Mouse (Mus musculus): ENCODE measurements at regions not wholly inside any gene's neighbourhood (a gene's known extent, or its start where the extent isn't known, plus 50 kb on each side); places are given as distances from the start of the nearest gene placed in this dataset.
"Not testable (repeated sequence)": the region's sequence is repeated elsewhere in the genome, so short reads cannot be mapped to it uniquely, and the experiment has no call there.

DNA sequence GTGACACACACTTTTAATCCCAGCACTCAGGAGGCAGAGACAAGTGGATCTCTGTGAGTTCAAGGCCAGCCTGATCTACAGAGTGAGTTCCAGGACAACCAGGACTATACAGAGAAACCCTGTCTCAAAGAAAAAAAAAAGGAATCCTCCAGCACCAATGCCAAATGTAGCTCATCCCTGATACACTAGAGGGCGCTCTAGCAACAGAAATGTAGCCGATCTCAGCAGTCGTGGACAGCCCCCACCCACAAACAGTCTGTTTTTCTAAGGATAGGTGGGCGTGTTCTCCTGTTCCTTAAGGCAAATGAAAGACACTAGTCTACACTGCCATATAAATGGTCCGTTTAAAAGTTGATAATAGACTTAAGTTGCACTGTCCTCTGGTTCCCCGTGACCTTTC lies 2447.9 kb upstream of the Gm8797 start:
- not testable (repeated sequence) for H3K27ac ChIP-seq (replicated peaks); H3K27me3 ChIP-seq; H3K36me3 ChIP-seq; H3K4me2 ChIP-seq (replicated peaks); H3K9me3 ChIP-seq; H3K4me1 ChIP-seq; ATAC-seq (replicated peaks); H3K4me3 ChIP-seq; H3K9ac ChIP-seq (replicated peaks)
- 45% methylated on average over 6 of the region's 6 CpGs for WGBS

DNA sequence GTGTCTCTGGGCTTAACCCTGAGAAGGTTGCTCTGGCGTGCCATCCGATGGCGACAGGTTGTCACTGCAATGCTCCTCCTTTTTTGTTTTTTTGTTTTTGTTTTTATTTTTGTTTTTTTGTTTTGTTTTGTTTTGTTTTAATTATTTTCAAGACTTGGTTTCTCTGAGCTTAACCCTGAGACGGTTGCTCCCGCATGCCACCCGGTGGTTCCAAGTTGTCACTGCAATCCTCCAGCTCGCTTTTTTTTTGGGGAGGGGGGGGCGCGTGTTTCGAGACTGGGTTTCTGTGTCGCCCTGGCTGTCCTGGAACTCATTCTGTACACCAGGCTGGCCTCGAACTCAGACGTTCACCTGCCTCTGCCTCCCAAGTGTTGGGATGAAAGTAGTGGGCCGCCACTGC lies 2442.1 kb upstream of the Gm8797 start:
- Histone ChIP-seq H3K9ac (replicated peaks) (no peak overlapping the region), H3K4me3 (0 out of 2 replicates have a peak overlapping the region, but pooled peaks have one; percentile 15), H3K9me3 (peaks cover 4% of the 10 kb centered on the region; the same call in 1 of the 2 replicates), H3K27me3 (no peaks in the 10 kb centered on the region), H3K36me3 (no peaks in the 10 kb centered on the region), H3K4me2 (replicated peaks) (peak overlapping the region; percentile 23), H3K27ac (replicated peaks) (no peak overlapping the region), H3K4me1 (no peaks in the 10 kb centered on the region)
- no peak for ATAC-seq (replicated peaks)
- 70% methylated on average over 14 of the region's 14 CpGs for WGBS

DNA sequence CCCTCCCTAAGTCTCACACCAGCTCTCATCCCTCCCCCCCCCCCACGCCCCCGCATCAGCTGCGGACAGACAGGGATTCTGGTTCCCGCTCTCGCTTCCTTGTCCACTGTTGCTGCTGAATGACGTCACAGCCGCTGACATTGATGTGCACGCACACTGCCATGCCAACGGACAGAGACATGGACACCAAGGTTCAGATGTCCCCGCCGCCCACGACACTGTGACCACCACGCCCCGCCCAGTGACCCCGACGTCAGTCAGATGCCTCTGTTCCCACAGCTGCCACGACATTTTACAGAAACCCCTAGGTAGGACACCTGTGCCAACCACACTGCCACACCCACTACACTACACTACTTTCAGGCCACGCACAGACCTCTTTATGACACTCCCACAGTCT lies 2441.6 kb upstream of the Gm8797 start:
- Histone ChIP-seq H3K4me1 (no peaks in the 10 kb centered on the region), H3K27ac (replicated peaks) (no peak overlapping the region), H3K9ac (replicated peaks) (no peak overlapping the region), H3K4me3 (0 out of 2 replicates have a peak overlapping the region, but pooled peaks have one; percentile 15), H3K9me3 (peaks cover 4% of the 10 kb centered on the region; the same call in 1 of the 2 replicates), H3K4me2 (replicated peaks) (peak overlapping the region; percentile 23), H3K27me3 (no peaks in the 10 kb centered on the region), H3K36me3 (no peaks in the 10 kb centered on the region)
- no peak; the same call in 1 of the 2 replicates for ATAC-seq (replicated peaks)
- WGBS = 68% methylated on average over 18 of the region's 18 CpGs

DNA sequence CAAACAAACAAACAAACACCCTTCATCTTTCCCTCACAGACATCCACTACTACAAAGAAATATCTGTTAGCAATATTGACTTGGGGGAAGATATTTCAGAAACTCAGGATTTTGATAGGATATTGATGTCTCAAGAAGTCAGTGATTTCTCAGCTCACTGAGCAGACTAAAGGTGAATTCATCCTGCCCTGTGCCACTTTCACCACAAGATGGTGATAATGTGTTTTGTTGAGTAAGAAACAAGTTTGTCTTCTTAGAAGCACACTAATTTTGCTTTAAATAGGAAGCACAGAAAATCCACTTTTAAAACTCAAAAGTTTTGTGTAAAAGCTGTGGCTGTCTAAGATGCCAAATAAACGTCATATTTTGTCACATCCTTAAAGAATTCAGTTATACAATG lies 2439.8 kb upstream of the Gm8797 start:
- H3K27me3 ChIP-seq = no peaks in the 10 kb centered on the region
- H3K9me3 ChIP-seq = peaks cover 4% of the 10 kb centered on the region; the same call in 1 of the 2 replicates
- no peak overlapping the region for H3K9ac ChIP-seq (replicated peaks)
- 42% methylated on average over 1 of the region's 1 CpGs for WGBS
- no peak overlapping the region for H3K4me3 ChIP-seq
- no peak for ATAC-seq (replicated peaks)
- H3K4me1 ChIP-seq = no peaks in the 10 kb centered on the region
- no peaks in the 10 kb centered on the region for H3K36me3 ChIP-seq
- H3K4me2 ChIP-seq (replicated peaks) = no peak overlapping the region
- no peak overlapping the region for H3K27ac ChIP-seq (replicated peaks)

DNA sequence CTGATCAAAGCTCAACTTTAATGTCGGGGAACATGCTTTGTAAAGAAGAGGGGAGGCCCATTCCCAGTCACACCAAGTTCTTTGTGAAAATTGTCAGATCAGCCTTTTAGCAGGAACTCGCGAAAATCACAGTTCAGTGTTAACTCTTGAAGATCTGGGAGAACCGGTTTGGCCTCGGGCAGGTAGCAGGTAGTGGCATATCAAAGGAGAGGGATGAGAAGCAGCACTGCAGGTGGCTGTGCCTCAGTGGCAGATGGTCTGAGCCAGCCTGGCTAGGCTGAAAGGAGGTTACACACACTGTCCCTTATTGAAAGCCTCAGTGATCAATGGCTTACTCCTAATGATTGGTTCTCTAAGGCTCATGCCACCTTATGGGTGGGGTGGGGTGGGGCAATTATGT lies 2401.0 kb upstream of the Gm8797 start:
- H3K27me3 ChIP-seq = no peaks in the 10 kb centered on the region
- no peaks in the 10 kb centered on the region for H3K4me1 ChIP-seq
- H3K36me3 ChIP-seq = no peaks in the 10 kb centered on the region
- H3K9me3 ChIP-seq = no peaks in the 10 kb centered on the region
- 60% methylated on average over 5 of the region's 5 CpGs for WGBS
- no peak overlapping the region for H3K4me3 ChIP-seq
- H3K27ac ChIP-seq (replicated peaks) = no peak overlapping the region
- H3K4me2 ChIP-seq (replicated peaks) = no peak overlapping the region
- no peak overlapping the region for H3K9ac ChIP-seq (replicated peaks)
- ATAC-seq (replicated peaks) = no peak

DNA sequence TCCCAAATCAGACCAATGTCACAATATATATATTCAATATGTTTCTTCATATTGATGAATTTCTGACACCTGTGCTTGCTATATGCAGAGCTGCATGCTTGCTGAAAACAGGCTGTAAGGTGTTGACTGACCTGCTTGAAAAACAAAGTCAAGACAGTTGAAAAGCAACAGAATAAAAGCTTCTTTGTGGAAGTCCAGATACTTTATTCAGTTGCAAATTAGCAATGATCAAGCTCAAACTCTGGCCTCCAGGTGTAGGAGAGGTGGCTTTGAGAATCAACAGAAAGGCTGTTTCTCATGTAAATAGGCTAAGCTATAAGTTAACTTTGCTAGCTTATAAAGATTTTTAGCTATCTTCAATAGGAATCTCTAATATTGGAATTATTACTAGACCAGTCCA lies 2379.7 kb upstream of the Gm8797 start:
- H3K4me2 ChIP-seq (replicated peaks); H3K9ac ChIP-seq (replicated peaks); H3K4me3 ChIP-seq; H3K27ac ChIP-seq (replicated peaks); H3K4me1 ChIP-seq; H3K9me3 ChIP-seq; ATAC-seq (replicated peaks); H3K36me3 ChIP-seq; H3K27me3 ChIP-seq: not testable (repeated sequence)

DNA sequence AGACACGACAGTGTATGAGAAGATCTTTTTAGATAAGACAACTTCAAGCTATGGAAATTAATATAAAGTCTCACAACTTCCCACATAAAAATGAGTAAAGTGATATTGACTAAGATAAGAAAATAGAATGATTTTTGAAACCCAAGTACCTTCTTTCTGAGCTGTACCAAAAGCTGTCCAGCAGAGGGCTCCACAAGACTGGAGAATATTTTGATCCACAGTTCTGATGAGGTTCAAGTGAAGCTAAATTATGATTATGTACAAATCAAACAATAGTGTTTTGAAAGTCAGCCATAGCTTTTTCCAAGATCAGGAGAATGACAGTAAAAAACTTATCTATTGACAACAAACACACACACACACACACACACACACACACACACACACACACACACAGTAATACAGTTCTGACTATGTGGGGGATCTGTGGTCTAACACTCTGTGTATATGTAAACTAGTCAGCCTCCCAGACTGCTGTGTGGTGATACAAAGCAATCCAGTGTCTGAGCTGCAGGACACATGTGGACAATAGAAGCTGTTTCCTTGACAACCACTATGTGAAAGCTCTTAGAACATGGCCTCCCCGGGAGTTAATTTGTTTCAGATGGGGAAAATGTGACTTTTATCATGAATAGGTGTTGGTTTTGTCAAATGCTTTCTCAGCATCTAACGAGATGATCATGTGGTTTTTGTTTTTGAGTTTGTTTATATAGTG lies 2362.4 kb upstream of the Gm8797 start:
- peak; percentile 88 for ATAC-seq (replicated peaks)
- 20% methylated on average over 3 of the region's 3 CpGs for WGBS
- no peaks in the 10 kb centered on the region for H3K9me3 ChIP-seq
- H3K4me2 ChIP-seq (replicated peaks) = no peak overlapping the region
- H3K36me3 ChIP-seq = no peaks in the 10 kb centered on the region
- H3K4me3 ChIP-seq = no peak overlapping the region
- H3K27me3 ChIP-seq = no peaks in the 10 kb centered on the region
- no peak overlapping the region for H3K27ac ChIP-seq (replicated peaks)
- H3K4me1 ChIP-seq = no peaks in the 10 kb centered on the region
- H3K9ac ChIP-seq (replicated peaks) = no peak overlapping the region

Data from forebrain, embryonic 15.5 days (tissue).